Mouse (Mus musculus) heart, embryonic 15.5 days (tissue): Measurements from ENCODE around the gene Krt24. TPM values are rescaled to one million over a fixed set of nuclear protein-coding genes. Genes with fewer than 3 reads are reported as not detected.

Source experiments
- ATAC-seq: fragments of 200-750 bp; cut with Nextera tagmentation; replicated peaks from 2 replicates; pipeline ENCODE4 v1.8.0; 2017; ENCODE audit warnings: low read depth, moderate TSS enrichment; ENCODE audit not compliant: insufficient number of reproducible peaks, insufficient read depth, low FRiP score
- H3K27ac ChIP-seq: fragments of 300-500 bp; sonication (generic); 2 replicates; pipeline ENCODE4 v1.5.1; 2015; ENCODE audit warnings: mild to moderate bottlenecking, inconsistent platforms
- H3K27me3 ChIP-seq: fragments of 300-500 bp; sonication (generic); 2 replicates; pipeline ENCODE4 v1.6.1; 2015; ENCODE audit warnings: inconsistent platforms
- H3K36me3 ChIP-seq: fragments of 300-500 bp; sonication (generic); 2 replicates; pipeline ENCODE4 v1.6.1; 2015; ENCODE audit warnings: mild to moderate bottlenecking, inconsistent platforms
- H3K4me1 ChIP-seq: fragments of 300-500 bp; sonication (generic); replicated peaks from 2 replicates; pipeline ENCODE4 v1.6.1; 2015; ENCODE audit warnings: inconsistent platforms
- H3K4me2 ChIP-seq: fragments of 300-500 bp; sonication (generic); 2 replicates; pipeline ENCODE4 v1.6.1; 2015; ENCODE audit warnings: inconsistent platforms, mild to moderate bottlenecking, moderate library complexity
- H3K4me3 ChIP-seq: fragments of 300-500 bp; sonication (generic); 2 replicates; pipeline ENCODE4 v1.5.1; 2015; ENCODE audit warnings: mild to moderate bottlenecking, inconsistent platforms
- H3K9ac ChIP-seq: fragments of 300-500 bp; sonication (generic); 2 replicates; pipeline ENCODE4 v1.6.1; 2015; ENCODE audit warnings: mild to moderate bottlenecking, inconsistent platforms
- H3K9me3 ChIP-seq: fragments of 300-500 bp; sonication (generic); replicated peaks from 2 replicates; pipeline ENCODE4 v1.6.1; 2016; ENCODE audit warnings: inconsistent platforms
- WGBS: fragments of 180-500 bp; shearing (Covaris S2); methylation state at CpG from one replicate; pipeline ENCODE4 v1.1.7; 2015; ENCODE audit warnings: mixed read lengths; 5-methylcytosine and 5-hydroxymethylcytosine counted together
- polyA plus RNA-seq: library from polyadenylated mRNA; unstranded; fragments of >200 nt; fragmentation: Nextera tagmentation; extraction: Ambion mirVana; gene quantifications from 2 replicates; pipeline ENCODE4 v1.2.1, GENCODE M21; 2015

Gene Krt24
- polyA plus RNA-seq, 1 experiment from 2014 or later: not detected

GRCm38 (mm10) chr11:99284011-99284410 is 1.1 kb downstream of the Krt24 start:
- H3K27ac ChIP-seq: no peak overlapping the region
- no peaks in the 10 kb centered on the region for H3K36me3 ChIP-seq
- 78% methylated on average over 5 of the region's 5 CpGs for WGBS
- no peak overlapping the region for H3K4me2 ChIP-seq
- H3K27me3 ChIP-seq: no peaks in the 10 kb centered on the region
- no peak overlapping the region for H3K9ac ChIP-seq
- no peaks in the 10 kb centered on the region for H3K4me1 ChIP-seq
- ATAC-seq: no peak
- no peak overlapping the region for H3K4me3 ChIP-seq
- H3K9me3 ChIP-seq: no peaks in the 10 kb centered on the region

DNA sequence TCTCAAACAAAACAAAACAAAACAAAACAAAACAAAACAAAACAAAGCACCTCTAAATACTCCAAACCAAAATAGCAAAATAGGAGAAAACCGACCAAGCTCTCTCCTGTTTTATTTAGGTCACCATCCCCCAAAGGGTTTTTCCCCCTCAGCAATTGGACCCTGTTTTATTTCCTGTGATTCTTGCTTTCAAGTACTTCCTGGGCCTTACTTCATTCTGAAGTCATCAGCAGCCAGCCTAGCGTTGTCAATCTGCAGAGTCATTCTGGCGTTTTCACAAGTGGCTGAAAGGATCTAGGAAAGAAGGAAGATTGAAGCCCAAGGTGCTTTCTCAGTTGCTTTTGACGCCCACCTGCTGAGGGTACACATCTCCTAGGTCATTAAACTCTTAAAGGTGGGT is 1.7 kb downstream of the Krt24 start:
- no peak overlapping the region for H3K4me2 ChIP-seq
- no peaks in the 10 kb centered on the region for H3K27me3 ChIP-seq
- ATAC-seq: no peak
- no peaks in the 10 kb centered on the region for H3K36me3 ChIP-seq
- WGBS: 52% methylated on average over 4 of the region's 4 CpGs
- no peaks in the 10 kb centered on the region for H3K4me1 ChIP-seq
- no peak overlapping the region for H3K4me3 ChIP-seq
- H3K27ac ChIP-seq: no peak overlapping the region
- H3K9me3 ChIP-seq: no peaks in the 10 kb centered on the region
- H3K9ac ChIP-seq: no peak overlapping the region

GRCm38 (mm10) chr11:99281116-99281515 is 3.9 kb downstream of the Krt24 start:
- H3K4me2 ChIP-seq: no peak overlapping the region
- H3K4me1 ChIP-seq: no peaks in the 10 kb centered on the region
- no peak overlapping the region for H3K4me3 ChIP-seq
- no peaks in the 10 kb centered on the region for H3K27me3 ChIP-seq
- H3K36me3 ChIP-seq: no peaks in the 10 kb centered on the region
- WGBS: 41% methylated on average over 9 of the region's 9 CpGs
- H3K9me3 ChIP-seq: no peaks in the 10 kb centered on the region
- no peak for ATAC-seq
- H3K27ac ChIP-seq: no peak overlapping the region
- H3K9ac ChIP-seq: no peak overlapping the region

DNA sequence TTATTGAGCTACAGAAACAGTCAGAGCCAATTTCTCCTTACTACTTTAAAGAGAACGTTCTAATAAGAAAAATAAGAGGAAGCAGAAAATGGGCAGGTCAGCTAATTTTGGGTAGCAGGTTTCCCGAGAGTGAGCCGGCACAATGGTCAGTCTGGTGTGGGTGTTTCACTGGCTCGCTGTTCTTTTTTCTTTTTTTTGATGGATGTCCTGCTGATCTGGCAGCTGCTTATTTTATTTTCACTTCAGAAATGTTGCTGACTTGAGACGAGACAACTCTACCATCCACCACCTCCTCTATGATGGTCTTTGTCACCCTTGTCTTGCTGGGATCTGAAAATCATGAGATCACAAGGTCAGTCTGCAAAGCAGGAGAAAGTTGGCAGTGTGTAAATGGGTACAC is 5.1 kb downstream of the Krt24 start:
- Histone ChIP-seq H3K9ac (no peak overlapping the region), H3K4me1 (no peaks in the 10 kb centered on the region), H3K27ac (no peak overlapping the region), H3K36me3 (no peaks in the 10 kb centered on the region), H3K27me3 (no peaks in the 10 kb centered on the region), H3K4me3 (no peak overlapping the region), H3K9me3 (no peaks in the 10 kb centered on the region), H3K4me2 (no peak overlapping the region)
- WGBS: 67% methylated on average over 5 of the region's 5 CpGs
- ATAC-seq: no peak

DNA sequence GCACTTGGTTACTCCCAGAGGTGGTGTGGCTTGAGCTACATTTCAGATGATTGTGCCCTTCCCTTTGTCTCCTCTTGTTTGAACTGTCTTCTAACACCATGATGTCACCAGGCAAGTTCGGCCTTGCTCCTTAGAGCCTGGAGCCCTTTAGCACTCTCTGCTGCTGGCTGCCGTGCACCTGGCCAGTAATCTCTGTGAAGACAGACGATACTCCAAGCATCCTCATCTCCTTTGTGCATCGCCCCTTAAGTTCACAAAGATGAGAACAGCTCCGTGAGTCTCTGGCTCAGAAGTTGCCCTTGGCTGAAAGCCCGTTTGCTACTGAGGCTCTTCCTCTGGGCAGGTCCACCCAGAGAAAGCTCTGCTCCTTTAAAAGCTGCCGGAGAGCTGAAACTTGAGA is 8.3 kb downstream of the Krt24 start:
- Histone ChIP-seq H3K9me3 (no peaks in the 10 kb centered on the region), H3K4me1 (no peaks in the 10 kb centered on the region), H3K36me3 (no peaks in the 10 kb centered on the region), H3K27ac (no peak overlapping the region), H3K27me3 (no peaks in the 10 kb centered on the region), H3K4me2 (no peak overlapping the region), H3K9ac (no peak overlapping the region), H3K4me3 (no peak overlapping the region)
- WGBS: 52% methylated on average over 7 of the region's 7 CpGs
- no peak for ATAC-seq

- 72% methylated on average over 6 of the region's 6 CpGs for WGBS
- Histone ChIP-seq H3K4me2 (no peak overlapping the region), H3K4me1 (no peaks in the 10 kb centered on the region), H3K4me3 (no peak overlapping the region), H3K9me3 (no peaks in the 10 kb centered on the region), H3K9ac (no peak overlapping the region), H3K27me3 (no peaks in the 10 kb centered on the region), H3K36me3 (no peaks in the 10 kb centered on the region), H3K27ac (no peak overlapping the region)
- no peak for ATAC-seq
Observed at GRCm38 (mm10) chr11:99275624-99276023, 9.4 kb downstream of the Krt24 start.

DNA sequence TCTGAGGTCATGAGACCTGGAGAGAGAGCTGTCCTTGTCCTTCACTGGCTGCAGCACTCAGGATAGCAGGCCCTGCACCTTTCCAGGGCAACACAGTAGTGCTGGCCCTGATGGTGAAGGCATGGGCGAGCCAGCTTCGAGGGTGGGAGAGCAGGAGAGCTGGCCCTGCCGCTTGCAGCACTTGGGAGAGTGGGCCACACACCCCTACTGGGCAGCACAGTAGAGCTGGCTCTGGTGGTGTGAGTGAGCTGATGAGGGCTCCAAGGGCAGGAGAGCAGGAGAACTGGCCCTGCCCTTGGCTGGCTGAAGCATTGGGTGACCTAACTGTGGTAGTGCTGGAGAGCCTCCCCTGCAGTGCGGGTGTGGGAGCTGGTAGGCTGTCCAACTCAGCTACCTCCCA is 12.3 kb downstream of the Krt24 start:
- H3K4me3 ChIP-seq: no peak overlapping the region
- no peak for ATAC-seq
- H3K27me3 ChIP-seq: no peaks in the 10 kb centered on the region
- WGBS: 77% methylated on average over 4 of the region's 4 CpGs
- H3K36me3 ChIP-seq: no peaks in the 10 kb centered on the region
- H3K4me1 ChIP-seq: no peaks in the 10 kb centered on the region
- H3K27ac ChIP-seq: no peak overlapping the region
- no peak overlapping the region for H3K9ac ChIP-seq
- no peaks in the 10 kb centered on the region for H3K9me3 ChIP-seq
- H3K4me2 ChIP-seq: no peak overlapping the region

GRCm38 (mm10) chr11:99269192-99269591 is 15.9 kb downstream of the Krt24 start:
- no peaks in the 10 kb centered on the region for H3K9me3 ChIP-seq
- 72% methylated on average over 7 of the region's 7 CpGs for WGBS
- no peaks in the 10 kb centered on the region for H3K27me3 ChIP-seq
- H3K4me2 ChIP-seq: no peak overlapping the region
- peaks cover 4% of the 10 kb centered on the region; the same call in 1 of the 2 replicates for H3K4me1 ChIP-seq
- no peaks in the 10 kb centered on the region for H3K36me3 ChIP-seq
- H3K4me3 ChIP-seq: no peak overlapping the region
- no peak for ATAC-seq
- H3K27ac ChIP-seq: no peak overlapping the region
- H3K9ac ChIP-seq: no peak overlapping the region

- no peaks in the 10 kb centered on the region for H3K9me3 ChIP-seq
- no peak overlapping the region for H3K4me2 ChIP-seq
- WGBS: 34% methylated on average over 9 of the region's 9 CpGs
- no peak overlapping the region for H3K9ac ChIP-seq
- H3K4me1 ChIP-seq: peaks cover 4% of the 10 kb centered on the region; the same call in 1 of the 2 replicates
- H3K27me3 ChIP-seq: no peaks in the 10 kb centered on the region
- H3K27ac ChIP-seq: peak overlapping the region; percentile 63
- no peak for ATAC-seq
- H3K4me3 ChIP-seq: no peak overlapping the region
- no peaks in the 10 kb centered on the region for H3K36me3 ChIP-seq
Observed at GRCm38 (mm10) chr11:99265796-99266195, 19.3 kb downstream of the Krt24 start.

DNA sequence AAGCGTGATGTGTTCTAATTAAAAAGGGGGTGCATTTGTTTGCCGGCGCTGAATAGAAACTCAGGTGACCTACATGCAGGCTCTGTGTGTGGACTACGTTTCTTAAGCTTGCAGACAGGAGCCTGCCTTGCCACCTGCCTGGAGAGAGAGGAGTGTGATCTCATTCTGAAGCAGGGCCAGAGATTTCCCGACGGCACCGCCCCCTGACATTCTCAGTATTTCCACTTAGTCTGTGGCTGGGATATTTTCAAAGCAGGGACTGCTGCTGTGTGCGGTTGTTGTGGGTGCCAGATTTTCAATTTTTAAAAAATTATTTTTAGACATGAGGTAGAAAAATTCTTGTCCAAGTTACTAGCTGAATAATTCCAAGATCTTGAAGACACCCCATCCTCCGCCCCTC is 19.8 kb downstream of the Krt24 start:
- ATAC-seq: no peak
- H3K9ac ChIP-seq: no peak overlapping the region
- no peak overlapping the region for H3K4me3 ChIP-seq
- 51% methylated on average over 9 of the region's 9 CpGs for WGBS
- H3K27me3 ChIP-seq: no peaks in the 10 kb centered on the region
- H3K27ac ChIP-seq: peak overlapping the region; percentile 63
- H3K4me2 ChIP-seq: no peak overlapping the region
- H3K4me1 ChIP-seq: peaks cover 4% of the 10 kb centered on the region; the same call in 1 of the 2 replicates
- no peaks in the 10 kb centered on the region for H3K9me3 ChIP-seq
- H3K36me3 ChIP-seq: no peaks in the 10 kb centered on the region

GRCm38 (mm10) chr11:99256213-99256612 is 28.8 kb downstream of the Krt24 start:
- H3K36me3 ChIP-seq: no peaks in the 10 kb centered on the region
- H3K27ac ChIP-seq: no peak overlapping the region
- H3K27me3 ChIP-seq: no peaks in the 10 kb centered on the region
- H3K4me1 ChIP-seq: no peaks in the 10 kb centered on the region
- no peak overlapping the region for H3K4me2 ChIP-seq
- no peak overlapping the region for H3K4me3 ChIP-seq
- H3K9ac ChIP-seq: no peak overlapping the region
- WGBS: 66% methylated on average over 4 of the region's 4 CpGs
- no peaks in the 10 kb centered on the region for H3K9me3 ChIP-seq
- no peak for ATAC-seq

DNA sequence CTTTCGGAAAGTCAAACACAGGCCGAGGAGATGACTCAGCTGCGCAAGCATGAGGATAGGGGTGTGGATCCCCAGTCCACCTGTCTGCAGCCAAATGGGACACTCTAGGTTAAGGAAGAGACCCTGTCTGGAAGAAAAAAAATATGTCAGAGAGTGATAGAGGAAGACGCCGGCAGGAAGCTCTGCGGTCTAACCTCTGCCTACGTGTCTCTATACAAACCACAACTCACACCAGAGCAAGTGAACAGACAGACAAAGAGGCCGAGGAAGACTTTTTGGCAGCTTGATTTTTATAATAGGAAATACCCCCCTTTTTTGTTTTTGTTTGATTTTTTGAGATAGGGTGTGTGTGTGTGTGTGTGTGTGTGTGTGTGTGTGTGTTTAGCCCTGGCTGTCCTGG is 29.7 kb downstream of the Krt24 start:
- H3K4me3 ChIP-seq: no peak overlapping the region
- H3K36me3 ChIP-seq: no peaks in the 10 kb centered on the region
- no peak overlapping the region for H3K27ac ChIP-seq
- no peak overlapping the region for H3K4me2 ChIP-seq
- H3K4me1 ChIP-seq: no peaks in the 10 kb centered on the region
- H3K9ac ChIP-seq: no peak overlapping the region
- ATAC-seq: no peak
- no peaks in the 10 kb centered on the region for H3K9me3 ChIP-seq
- H3K27me3 ChIP-seq: no peaks in the 10 kb centered on the region
- WGBS: 86% methylated on average over 8 of the region's 8 CpGs
